Mouse (Mus musculus) c-Kit-positive CD71-negative TER-119-negative erythroid progenitor cells, embryonic 14.5 days (primary cell): ENCODE results near the gene Caml.
"Not testable (repeated sequence)": the region's sequence is repeated elsewhere in the genome, so short reads cannot be mapped to it uniquely, and the experiment has no call there.

ENCODE experiments used
- DNase-seq: peaks from one replicate; pipeline ENCODE4 v3.0.0-alpha.2; 2013; ENCODE audit warnings: low read depth

The Caml gene

DNA sequence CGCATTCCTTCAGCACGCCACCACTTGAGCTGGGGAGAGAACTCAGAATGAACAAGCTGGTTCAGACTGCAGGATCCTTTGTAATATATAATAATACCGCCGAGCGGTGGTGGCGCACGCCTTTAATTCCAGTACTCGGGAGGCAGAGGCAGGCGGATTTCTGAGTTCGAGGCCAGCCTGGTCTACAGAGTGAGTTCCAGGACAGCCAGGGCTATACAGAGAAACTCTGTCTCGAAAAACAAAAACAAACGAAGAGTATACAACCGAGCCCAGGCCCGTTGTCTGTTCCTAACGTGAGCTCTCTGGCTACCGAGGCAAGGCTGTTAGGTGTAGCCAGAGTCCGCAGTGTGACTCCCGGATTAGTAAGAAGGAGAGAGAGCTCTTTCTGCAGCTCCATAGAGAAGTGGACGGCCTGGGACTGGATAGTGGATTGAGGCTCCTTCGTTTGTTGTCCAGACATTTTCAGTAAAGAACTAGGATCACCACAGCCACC lies 603 bp upstream of the Caml start:
- not testable (repeated sequence) for DNase-seq

DNA sequence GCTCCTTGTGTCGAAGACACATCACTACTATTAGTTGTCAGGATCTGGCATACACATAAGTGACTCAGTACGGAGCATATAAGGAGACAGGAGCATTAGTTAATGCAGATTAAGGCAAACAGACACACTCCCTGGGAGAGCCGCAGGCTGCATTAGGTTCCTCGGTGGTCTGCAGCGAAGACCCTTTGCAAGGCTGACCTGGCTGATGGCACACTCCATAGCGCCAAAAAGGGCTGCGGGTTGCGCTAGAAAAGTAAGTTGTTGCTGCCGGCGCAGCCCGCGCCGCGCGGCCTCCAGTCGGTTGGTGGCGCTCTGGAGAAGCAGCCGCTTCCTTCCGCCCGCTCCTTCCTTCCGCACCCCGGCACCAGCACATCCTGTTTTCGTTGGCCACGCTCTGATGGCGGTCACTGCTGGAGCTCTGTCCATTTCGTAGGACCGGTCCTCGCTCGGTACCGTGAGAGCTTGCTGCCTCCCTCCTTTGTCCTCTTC lies 11.9 kb downstream of the Caml start, which contains the start of gene Ddx46:
Gene Ddx46 (plus strand): TSS at position 389 of the 489 bp plus-strand sequence.
- peak; percentile 86 for DNase-seq

DNA sequence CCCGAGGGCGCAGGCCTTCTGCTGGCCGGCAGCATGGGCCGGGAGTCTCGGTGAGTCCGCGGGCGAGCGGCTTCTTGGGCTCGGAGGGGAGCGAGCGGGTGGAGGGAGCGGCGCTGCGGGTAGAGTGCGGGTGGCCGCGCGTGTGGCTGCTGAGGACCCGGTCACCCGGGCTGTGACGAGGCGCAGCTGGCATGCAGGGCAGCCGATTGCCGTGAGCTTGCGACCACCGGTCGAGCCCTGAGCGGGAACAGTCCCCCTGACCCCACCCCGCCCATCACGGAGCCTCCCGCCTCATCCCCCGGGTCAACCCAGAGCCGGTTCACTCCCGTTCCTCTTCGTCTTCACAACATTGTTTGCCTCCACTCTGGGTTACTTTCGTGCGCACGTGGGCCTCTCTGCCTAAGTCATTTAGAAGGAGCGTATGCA lies 12.4 kb downstream of the Caml start:
- no peak for DNase-seq

DNA sequence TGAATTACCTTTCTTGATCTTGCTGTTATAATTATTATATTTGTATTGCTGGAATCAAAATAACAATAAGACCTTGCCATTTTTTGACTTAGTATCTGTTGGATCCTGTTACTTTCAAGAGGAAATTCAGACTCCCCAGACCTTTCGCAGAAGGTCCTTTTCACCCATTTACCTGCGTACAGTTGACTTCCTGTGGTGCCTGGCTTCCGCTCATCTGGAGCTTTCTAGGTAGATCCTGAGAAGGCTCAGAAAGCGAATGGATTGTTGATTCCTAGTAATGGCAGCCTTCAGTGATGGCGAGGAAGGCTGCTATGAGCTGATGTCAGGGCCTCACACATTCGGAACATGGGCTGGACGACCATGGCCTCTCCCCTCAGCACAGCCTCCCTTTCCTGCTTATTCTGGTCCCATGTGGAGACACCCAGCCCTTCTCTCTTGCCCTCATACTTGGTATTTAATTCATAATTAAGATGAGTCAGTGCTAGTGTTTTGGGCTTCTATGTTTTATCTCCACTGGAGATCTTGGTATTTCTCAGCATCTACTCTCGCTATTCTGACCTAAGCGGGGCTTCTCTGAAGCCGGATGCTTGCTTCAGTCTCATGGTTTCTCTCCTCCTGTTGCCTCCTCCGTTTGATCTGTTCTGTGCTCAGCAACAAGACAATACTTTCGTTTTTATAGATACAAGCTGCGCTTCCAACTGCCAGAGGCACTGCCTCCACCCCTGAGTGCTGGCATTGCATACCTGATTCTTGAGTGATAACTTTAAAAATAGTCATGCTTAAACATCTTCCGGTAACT lies 13.6 kb downstream of the Caml start:
- DNase-seq, result no peak

DNA sequence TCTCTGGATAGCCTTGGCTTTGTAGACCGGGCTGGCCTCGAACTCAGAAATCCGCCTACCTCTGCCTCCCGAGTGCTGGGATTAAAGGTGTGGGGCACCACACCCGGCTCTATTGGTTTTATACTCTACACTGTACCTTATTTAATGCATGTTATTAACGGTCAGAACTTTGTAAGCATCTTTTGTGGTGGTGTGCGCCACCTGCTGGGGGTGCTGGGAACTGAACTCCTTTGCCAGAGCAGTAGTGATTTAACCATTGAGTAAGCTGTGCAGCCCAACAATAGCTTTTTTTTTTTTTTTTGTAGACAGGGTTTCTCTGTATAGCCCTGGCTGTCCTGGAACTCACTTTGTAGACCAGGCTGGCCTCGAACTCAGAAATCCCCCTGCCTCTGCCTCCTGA lies 17.7 kb downstream of the Caml start:
- DNase-seq, result peak; percentile 68

DNA sequence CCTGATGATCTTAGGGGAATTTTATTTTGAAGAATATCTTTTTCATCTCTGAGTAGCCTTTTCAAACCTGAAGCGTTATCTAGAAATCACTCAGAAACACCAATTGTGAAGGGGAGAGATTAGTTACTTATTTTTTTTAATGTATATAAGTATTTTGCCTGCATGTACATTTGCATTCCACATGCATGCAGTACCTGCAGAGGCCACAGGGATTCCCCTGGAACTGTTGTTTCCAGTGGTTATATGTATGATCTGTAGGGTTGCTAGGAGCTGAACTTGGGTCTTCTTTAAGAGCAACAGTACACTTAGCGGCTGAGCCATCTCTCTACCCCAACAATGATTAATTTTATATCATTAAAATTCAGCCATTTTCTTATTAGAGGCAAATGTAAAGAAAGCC lies 21.7 kb downstream of the Caml start:
- DNase-seq, result peak; percentile 55

DNA sequence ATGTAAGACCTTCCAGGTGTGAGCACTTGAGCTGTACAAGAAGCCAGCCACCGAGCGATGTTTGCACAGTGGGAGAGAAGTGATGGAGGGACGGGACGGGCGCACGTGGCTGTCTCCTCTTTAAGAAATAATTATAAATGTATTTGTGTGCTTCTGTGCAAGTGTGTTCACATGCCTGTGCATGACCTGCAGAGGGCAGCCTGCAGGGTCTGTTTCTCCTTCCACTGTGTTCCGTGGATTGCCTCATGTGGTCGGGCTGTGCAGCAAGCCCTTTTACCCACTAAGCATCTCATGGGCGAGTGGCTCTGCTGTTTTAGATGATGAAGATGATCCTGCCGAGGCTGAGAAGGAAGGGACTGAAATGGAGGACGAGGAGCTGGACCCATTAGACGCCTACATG lies 27.3 kb downstream of the Caml start:
- no peak for DNase-seq

DNA sequence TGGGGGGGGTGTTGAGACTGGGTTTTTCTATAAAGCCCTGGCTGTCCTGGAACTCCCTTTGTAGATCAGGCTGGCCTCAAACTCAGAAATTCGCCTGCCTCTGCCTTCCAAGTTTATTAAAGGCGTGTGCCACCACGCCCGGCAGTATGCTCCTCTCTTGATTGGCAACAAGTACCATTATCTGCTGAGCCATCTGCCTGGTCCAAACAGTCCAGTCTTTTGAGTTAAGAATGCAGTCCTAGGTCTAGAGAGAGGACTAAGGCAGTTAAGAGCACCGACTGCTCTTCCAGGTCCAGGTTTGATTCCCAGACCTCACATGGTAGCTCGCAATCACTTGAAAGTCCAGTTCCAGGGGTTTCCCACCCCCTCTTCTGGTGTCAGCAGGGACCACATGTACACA lies 28.2 kb downstream of the Caml start:
- no peak for DNase-seq

DNA sequence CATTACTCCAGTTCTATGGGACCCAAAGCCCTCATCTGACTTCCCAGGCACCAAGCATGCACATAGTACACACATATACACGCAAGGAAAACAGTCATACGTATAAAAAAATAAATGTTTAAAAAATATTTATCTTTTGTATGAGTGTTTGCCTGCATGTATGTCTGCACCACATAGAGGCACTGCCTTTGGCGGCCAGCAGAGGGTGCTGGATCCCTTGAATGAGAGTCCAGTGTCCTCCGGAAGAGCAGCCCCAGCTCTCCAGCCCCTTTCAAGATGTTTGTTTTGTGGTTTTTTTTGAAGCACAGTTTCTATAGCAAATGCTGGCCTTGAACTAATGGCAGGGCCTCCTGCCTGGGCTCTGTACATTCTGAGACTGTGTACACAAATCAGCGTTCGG lies 45.7 kb downstream of the Caml start:
- DNase-seq, result peak; percentile 28

DNA sequence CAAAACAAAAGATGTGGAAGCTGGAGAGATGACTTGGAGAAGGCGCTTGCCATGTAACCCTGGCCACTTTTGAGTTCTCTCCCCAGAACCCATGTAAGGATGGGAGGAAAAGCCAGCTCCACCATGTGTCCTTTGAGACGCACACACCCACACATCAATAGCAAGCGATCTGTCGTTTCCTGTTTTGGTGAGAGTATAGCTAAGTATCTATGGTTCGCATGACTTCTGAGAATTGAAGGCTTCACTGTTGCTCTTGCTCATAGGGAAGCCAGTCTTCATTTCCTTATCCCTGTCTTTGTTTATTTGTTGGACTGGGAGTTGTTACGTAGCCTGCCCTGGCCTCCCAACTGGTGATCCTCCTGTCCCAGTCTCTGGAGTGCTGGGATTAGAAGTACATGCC lies 49.9 kb downstream of the Caml start:
- DNase-seq, result no peak

DNA sequence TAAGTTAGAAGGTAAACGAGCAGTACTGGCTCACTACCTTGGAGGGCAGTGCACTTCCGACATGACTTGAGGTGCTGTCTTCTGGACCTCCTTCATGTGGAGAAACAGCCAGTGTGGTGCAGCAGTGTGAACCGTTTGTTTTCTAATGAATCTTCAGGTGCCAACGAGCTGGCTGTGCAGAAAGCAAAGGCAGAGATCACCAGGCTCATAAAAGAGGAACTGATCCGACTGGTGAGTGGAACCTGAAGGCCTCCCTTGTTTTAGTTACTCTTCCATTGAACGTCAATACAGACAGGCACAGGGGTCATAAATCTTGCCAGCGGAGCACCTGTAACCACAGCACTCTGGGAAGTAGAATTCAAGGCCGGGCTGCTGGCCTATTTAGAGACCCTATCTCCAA lies 54.6 kb downstream of the Caml start:
- DNase-seq, result no peak
